Mouse (Mus musculus) bone marrow, adult 2 months (tissue): ENCODE measurements at regions not wholly inside any gene's neighbourhood (a gene's known extent, or its start where the extent isn't known, plus 50 kb on each side); places are given as distances from the start of the nearest gene placed in this dataset.

Experiments used
- CTCF ChIP-seq: fragments of 200-500 bp; IDR thresholded peaks from 2 replicates; pipeline ENCODE4 v1.5.1; 2011; ENCODE audit warnings: low read length, control low read depth; ENCODE audit not compliant: control insufficient read depth, insufficient read depth
- POLR2A ChIP-seq: fragments of 200-500 bp; IDR thresholded peaks from 2 replicates; pipeline ENCODE4 v1.6.1; 2011; ENCODE audit warnings: low read depth, mild to moderate bottlenecking, control low read depth, low read length, borderline replicate concordance; ENCODE audit not compliant: control insufficient read depth

DNA sequence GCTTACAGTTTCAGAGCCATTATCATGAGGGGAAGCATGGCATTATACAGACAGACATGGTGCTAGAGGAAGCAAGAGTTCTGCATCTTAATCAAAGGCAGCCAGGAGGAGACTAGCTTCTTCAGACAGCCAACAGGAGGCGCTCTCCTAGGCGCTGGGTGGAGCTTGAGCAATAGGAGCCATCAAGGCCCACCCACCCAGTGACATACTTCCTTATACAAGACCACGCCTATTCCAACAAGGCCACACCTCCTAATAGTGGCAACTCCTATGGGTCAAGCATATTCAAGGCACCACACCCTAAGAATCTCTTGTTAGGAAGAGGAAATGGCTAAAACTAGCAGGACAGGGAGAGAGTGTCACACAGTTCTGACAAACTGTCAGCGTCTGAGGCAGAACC lies 94.3 kb downstream of the Atp23 start:
- TF ChIP-seq POLR2A: no peak
- no peak for TF ChIP-seq CTCF
